Comparison of ENCODE assay signal across 14 mouse cellular contexts in the genomic region with DNA sequence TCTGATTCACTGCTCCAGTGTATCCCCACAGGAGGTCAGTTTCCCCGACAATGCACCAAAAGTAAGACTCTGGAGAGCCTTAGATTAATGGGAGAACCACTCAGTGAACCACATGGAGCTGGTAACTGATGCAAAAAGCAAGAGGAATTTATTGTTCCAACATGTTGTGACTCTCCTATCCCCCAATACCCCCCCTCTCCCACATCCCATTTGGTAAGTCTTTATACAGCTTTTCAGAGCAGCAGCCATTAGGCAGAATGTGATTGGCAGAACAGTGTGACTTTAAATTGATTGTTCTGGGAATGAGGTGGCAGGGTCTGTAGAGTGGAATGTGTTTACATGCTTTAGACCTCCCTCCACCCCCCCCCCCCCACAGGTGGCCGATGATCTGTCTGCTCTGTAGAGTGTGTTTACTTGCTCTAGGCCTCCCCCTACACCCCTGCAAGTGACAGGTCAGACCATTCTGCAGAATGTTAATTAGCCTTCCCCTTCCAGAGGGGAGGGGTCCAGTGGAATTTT.
DNase-seq lines count a peak whose midpoint lies in the region; ATAC-seq and TF ChIP-seq lines count a peak whose summit lies in the region.
"Had no signal": no experiment of that assay in that cellular context is flagged by ENCODE, and none has a peak within 500 bp of the region (broad histone marks: within the 10 kb centered on the region; RNA-seq: fewer than 3 reads in every experiment).

No protein-coding gene starts in this region.

- H3K4me2 ChIP-seq in hindbrain, postnatal 0 days (ENCODE audit: low read depth, low read length), result no peak overlapping the region
- no peak overlapping the region for H3K4me2 ChIP-seq in limb, embryonic 11.5 days (ENCODE audit: low read depth, severe bottlenecking)
- H3K4me2 ChIP-seq in liver, embryonic 12.5 days, result no peak overlapping the region

- no peak overlapping the region for H3K9ac ChIP-seq in hindbrain, postnatal 0 days (replicated peaks; ENCODE audit: low read length)
- H3K9ac ChIP-seq in limb, embryonic 11.5 days (ENCODE audit: low read length), result no peak overlapping the region
- no peak overlapping the region for H3K9ac ChIP-seq in liver, embryonic 12.5 days
- H3K9ac ChIP-seq: liver, embryonic 14.5 days had no signal

- H3K27me3 ChIP-seq in hindbrain, embryonic 10.5 days (ENCODE audit: insufficient read depth, poor library complexity, severe bottlenecking), result no peaks in the 10 kb centered on the region
- no peaks in the 10 kb centered on the region for H3K27me3 ChIP-seq in hindbrain, postnatal 0 days (ENCODE audit: insufficient read depth, low read length)
- H3K27me3 ChIP-seq in embryonic facial prominence, embryonic 10.5 days (replicated peaks; ENCODE audit: low read depth, poor library complexity, severe bottlenecking), result no peaks in the 10 kb centered on the region
- no peaks in the 10 kb centered on the region for H3K27me3 ChIP-seq in limb, embryonic 11.5 days (ENCODE audit: control insufficient read depth, insufficient read depth, low read length)
- H3K27me3 ChIP-seq in liver, embryonic 12.5 days (replicated peaks), result no peaks in the 10 kb centered on the region

- no peaks in the 10 kb centered on the region for H3K36me3 ChIP-seq in hindbrain, embryonic 10.5 days
- H3K36me3 ChIP-seq in hindbrain, postnatal 0 days (ENCODE audit: insufficient read depth, low read length), result no peaks in the 10 kb centered on the region
- no peaks in the 10 kb centered on the region for H3K36me3 ChIP-seq in embryonic facial prominence, embryonic 10.5 days (replicated peaks)
- no peaks in the 10 kb centered on the region for H3K36me3 ChIP-seq in limb, embryonic 11.5 days (ENCODE audit: control insufficient read depth, insufficient read depth, low read length)
- no peaks in the 10 kb centered on the region for H3K36me3 ChIP-seq in liver, embryonic 12.5 days

- WGBS in hindbrain, embryonic 10.5 days, result 19% methylated on average over 2 of the region's 2 CpGs
- 6% methylated on average over 2 of the region's 2 CpGs for WGBS in hindbrain, postnatal 0 days
- WGBS in embryonic facial prominence, embryonic 10.5 days, result 13% methylated on average over 2 of the region's 2 CpGs
- WGBS in limb, embryonic 11.5 days, result 13% methylated on average over 2 of the region's 2 CpGs
- 33% methylated on average over 2 of the region's 2 CpGs for WGBS in liver, embryonic 12.5 days (ENCODE audit: insufficient replicate concordance)

- no peak overlapping the region for H3K4me3 ChIP-seq in hindbrain, embryonic 10.5 days
- no peak overlapping the region for H3K4me3 ChIP-seq in hindbrain, postnatal 0 days (ENCODE audit: low read length)
- no peak overlapping the region for H3K4me3 ChIP-seq in embryonic facial prominence, embryonic 10.5 days
- no peak overlapping the region for H3K4me3 ChIP-seq in limb, embryonic 11.5 days (ENCODE audit: low read depth, low read length)
- H3K4me3 ChIP-seq in liver, embryonic 12.5 days, result no peak overlapping the region
- H3K4me3 ChIP-seq: layer of hippocampus, adult 2 months; myocyte had no signal

- TF ChIP-seq CTCF in hindbrain, postnatal 0 days (IDR thresholded peaks at IDR 0.05; ENCODE audit: low read depth), result no peak

- no peak overlapping the region for H3K27ac ChIP-seq in hindbrain, embryonic 10.5 days
- H3K27ac ChIP-seq in hindbrain, postnatal 0 days, result no peak overlapping the region
- H3K27ac ChIP-seq in embryonic facial prominence, embryonic 10.5 days (replicated peaks), result no peak overlapping the region
- H3K27ac ChIP-seq in limb, embryonic 11.5 days (replicated peaks; ENCODE audit: low read depth, low read length), result no peak overlapping the region
- no peak overlapping the region for H3K27ac ChIP-seq in liver, embryonic 12.5 days
- H3K27ac ChIP-seq: layer of hippocampus, adult 2 months; liver, embryonic 14.5 days had no signal

- H3K9me3 ChIP-seq in hindbrain, embryonic 10.5 days, result no peaks in the 10 kb centered on the region
- H3K9me3 ChIP-seq in hindbrain, postnatal 0 days (ENCODE audit: low read length), result no peaks in the 10 kb centered on the region
- H3K9me3 ChIP-seq in embryonic facial prominence, embryonic 10.5 days, result no peaks in the 10 kb centered on the region
- no peaks in the 10 kb centered on the region for H3K9me3 ChIP-seq in limb, embryonic 11.5 days (ENCODE audit: control insufficient read depth, low read length)
- no peaks in the 10 kb centered on the region for H3K9me3 ChIP-seq in liver, embryonic 12.5 days (replicated peaks)

- peaks cover 5% of the 10 kb centered on the region; the same call in 1 of the 2 replicates for H3K4me1 ChIP-seq in hindbrain, embryonic 10.5 days (replicated peaks)
- H3K4me1 ChIP-seq in hindbrain, postnatal 0 days (ENCODE audit: insufficient read depth, low read length), result no peaks in the 10 kb centered on the region
- peaks cover 6% of the 10 kb centered on the region; the same call in 1 of the 2 replicates for H3K4me1 ChIP-seq in embryonic facial prominence, embryonic 10.5 days
- H3K4me1 ChIP-seq in limb, embryonic 11.5 days (ENCODE audit: control insufficient read depth, insufficient read depth, low read length), result no peaks in the 10 kb centered on the region
- H3K4me1 ChIP-seq in liver, embryonic 12.5 days, result no peaks in the 10 kb centered on the region

- DNase-seq in hindbrain, embryonic 10.5 days (ENCODE audit: low spot score), result peak; percentile 11
- DNase-seq in hindbrain, postnatal 0 days (ENCODE audit: low spot score), result no peak
- peak; percentile 17 for DNase-seq in Muller cell, postnatal 12 days (ENCODE audit: inconsistent ontology term)
- peak; percentile 52 for DNase-seq in embryonic facial prominence, embryonic 10.5 days (ENCODE audit: low spot score)
- DNase-seq in limb, embryonic 11.5 days (ENCODE audit: low spot score), result peak; percentile 34
- DNase-seq in cerebellum, adult 18-20 months, result no peak
- no peak for DNase-seq in natural killer cell, adult 2 months (ENCODE audit: low spot score in 2 of 2)
- DNase-seq: cerebellum, adult 8-10 months; kidney, adult 18-20 months; lung, postnatal 4 days had no signal

- ATAC-seq in hindbrain, postnatal 0 days, result no peak
- ATAC-seq in limb, embryonic 11.5 days (ENCODE audit: insufficient number of reproducible peaks, low FRiP score, low TSS enrichment, low read depth), result peak; percentile 82
- ATAC-seq in liver, embryonic 12.5 days, result no peak

Comparison
In these comparisons a context has a peak if more than half of its experiments do, and no peak if none do; other contexts are left out.
1. DNase-seq: peak in hindbrain, embryonic 10.5 days (single experiment), Muller cell, postnatal 12 days (single experiment), embryonic facial prominence, embryonic 10.5 days (single experiment) and limb, embryonic 11.5 days (single experiment); none in hindbrain, postnatal 0 days (single experiment), cerebellum, adult 18-20 months (0 of 2) and natural killer cell, adult 2 months (0 of 2).